Mouse (Mus musculus): Measurements from ENCODE around the gene Tubgcp6. TPM values are rescaled to one million over a fixed set of nuclear protein-coding genes. Genes with fewer than 3 reads are reported as not detected.

The Tubgcp6 gene
- polyA plus RNA-seq, 2 experiments, result 6.3 to 12.0 TPM

GRCm38 (mm10) chr15:89169431-89169830, 46.5 kb upstream of the Tubgcp6 start:
- WGBS (ENCODE audit: insufficient replicate concordance), result 58% methylated on average over 10 of the region's 10 CpGs
- Histone ChIP-seq H3K27ac (no peak overlapping the region), H3K9me3 (ENCODE audit: control insufficient read depth, low read length) (no peaks in the 10 kb centered on the region), H3K4me3 (ENCODE audit: insufficient read depth in 1 of 2, low read depth in 2 of 2, low read length in 2 of 2) (no peak overlapping the region), H3K36me3 (replicated peaks; ENCODE audit: control insufficient read depth, insufficient read depth, low read depth) (no peaks in the 10 kb centered on the region; the same call in 1 of the 2 replicates), H3K4me1 (replicated peaks; ENCODE audit: control insufficient read depth in 2 of 2, insufficient read depth in 2 of 2, low read length in 1 of 2) (peaks cover 0 to 11% of the 10 kb centered on the region in 2 experiments; a peak in 2 of 4 replicates), H3K9ac (replicated peaks) (no peak overlapping the region), H3K27me3 (ENCODE audit: control insufficient read depth, insufficient read depth, low read length) (peaks cover 22% of the 10 kb centered on the region), H3K4me2 (ENCODE audit: low read depth) (no peak overlapping the region)
- ATAC-seq (ENCODE audit: insufficient read depth) (no peak), DNase-seq (ENCODE audit: low read depth in 3 of 3, low spot score in 3 of 3) (no peak)
- TF ChIP-seq EP300 (IDR thresholded peaks at IDR 0.05; ENCODE audit: low read depth) (no peak), CTCF (IDR thresholded peaks at IDR 0.05; ENCODE audit: low read depth) (no peak)

- Histone ChIP-seq H3K4me2 (ENCODE audit: low read depth) (no peak overlapping the region), H3K9me3 (ENCODE audit: control insufficient read depth, low read length) (no peaks in the 10 kb centered on the region), H3K27me3 (ENCODE audit: control insufficient read depth, insufficient read depth, low read length) (peaks cover 18% of the 10 kb centered on the region), H3K27ac (no peak overlapping the region), H3K36me3 (replicated peaks; ENCODE audit: control insufficient read depth, insufficient read depth, low read depth) (no peaks in the 10 kb centered on the region; the same call in 1 of the 2 replicates), H3K4me3 (ENCODE audit: insufficient read depth in 1 of 2, low read depth in 2 of 2, low read length in 2 of 2) (no peak overlapping the region), H3K4me1 (replicated peaks; ENCODE audit: control insufficient read depth in 2 of 2, insufficient read depth in 2 of 2, low read length in 1 of 2) (peaks cover 0 to 11% of the 10 kb centered on the region in 2 experiments; a peak in 2 of 4 replicates), H3K9ac (replicated peaks) (no peak overlapping the region)
- TF ChIP-seq EP300 (IDR thresholded peaks at IDR 0.05; ENCODE audit: low read depth), result no peak
- no peak for TF ChIP-seq CTCF (IDR thresholded peaks at IDR 0.05; ENCODE audit: low read depth)
- WGBS (ENCODE audit: insufficient replicate concordance), result 57% methylated on average over 10 of the region's 10 CpGs
- no peak for DNase-seq (ENCODE audit: low read depth in 3 of 3, low spot score in 3 of 3)
- ATAC-seq (ENCODE audit: insufficient read depth), result no peak
Measured at GRCm38 (mm10) chr15:89168922-89169321, 46.0 kb upstream of the Tubgcp6 start.

- H3K4me3 ChIP-seq (ENCODE audit: insufficient read depth in 1 of 2, low read depth in 2 of 2, low read length in 2 of 2), result no peak overlapping the region
- no peaks in the 10 kb centered on the region for H3K9me3 ChIP-seq (ENCODE audit: control insufficient read depth, low read length)
- no peak for DNase-seq (ENCODE audit: low read depth in 3 of 3, low spot score in 3 of 3)
- no peaks in the 10 kb centered on the region for H3K27me3 ChIP-seq (ENCODE audit: control insufficient read depth, insufficient read depth, low read length)
- TF ChIP-seq EP300 (IDR thresholded peaks at IDR 0.05; ENCODE audit: low read depth) (no peak), CTCF (IDR thresholded peaks at IDR 0.05; ENCODE audit: low read depth) (no peak)
- no peak overlapping the region for H3K27ac ChIP-seq
- H3K4me2 ChIP-seq (ENCODE audit: low read depth), result no peak overlapping the region
- no peaks in the 10 kb centered on the region; the same call in 1 of the 2 replicates for H3K36me3 ChIP-seq (replicated peaks; ENCODE audit: control insufficient read depth, insufficient read depth, low read depth)
- H3K9ac ChIP-seq (replicated peaks), result no peak overlapping the region
- ATAC-seq (ENCODE audit: insufficient read depth), result no peak
- WGBS (ENCODE audit: insufficient replicate concordance), result 74% methylated on average over 12 of the region's 12 CpGs
- H3K4me1 ChIP-seq (replicated peaks; ENCODE audit: control insufficient read depth in 2 of 2, insufficient read depth in 2 of 2, low read length in 1 of 2), result 0 out of 4 replicates have a peak, but pooled peaks cover 0 to 3% of the 10 kb centered on the region in 2 experiments
Measured at GRCm38 (mm10) chr15:89165478-89165877, 42.6 kb upstream of the Tubgcp6 start.

GRCm38 (mm10) chr15:89161397-89161796, 38.5 kb upstream of the Tubgcp6 start:
- no peak for TF ChIP-seq EP300 (IDR thresholded peaks at IDR 0.05; ENCODE audit: low read depth)
- no peak for TF ChIP-seq CTCF (IDR thresholded peaks at IDR 0.05; ENCODE audit: low read depth)
- H3K4me2 ChIP-seq (ENCODE audit: low read depth), result no peak overlapping the region
- no peaks in the 10 kb centered on the region for H3K27me3 ChIP-seq (ENCODE audit: control insufficient read depth, insufficient read depth, low read length)
- no peak overlapping the region for H3K9ac ChIP-seq (replicated peaks)
- no peaks in the 10 kb centered on the region; the same call in 1 of the 2 replicates for H3K36me3 ChIP-seq (replicated peaks; ENCODE audit: control insufficient read depth, insufficient read depth, low read depth)
- H3K9me3 ChIP-seq (ENCODE audit: control insufficient read depth, low read length), result no peaks in the 10 kb centered on the region
- no peaks in the 10 kb centered on the region for H3K4me1 ChIP-seq (replicated peaks; ENCODE audit: control insufficient read depth in 2 of 2, insufficient read depth in 2 of 2, low read length in 1 of 2)
- no peak overlapping the region for H3K27ac ChIP-seq
- H3K4me3 ChIP-seq (ENCODE audit: insufficient read depth in 1 of 2, low read depth in 2 of 2, low read length in 2 of 2), result no peak overlapping the region
- no peak for DNase-seq (ENCODE audit: low read depth in 3 of 3, low spot score in 3 of 3)
- ATAC-seq (ENCODE audit: insufficient read depth), result no peak
- 72% methylated on average over 9 of the region's 9 CpGs for WGBS (ENCODE audit: insufficient replicate concordance)

- ATAC-seq (ENCODE audit: insufficient read depth) (no peak), DNase-seq (ENCODE audit: low read depth in 3 of 3, low spot score in 3 of 3) (no peak)
- TF ChIP-seq EP300 (IDR thresholded peaks at IDR 0.05; ENCODE audit: low read depth) (no peak), CTCF (IDR thresholded peaks at IDR 0.05; ENCODE audit: low read depth) (no peak)
- no peaks in the 10 kb centered on the region for H3K4me1 ChIP-seq (replicated peaks; ENCODE audit: control insufficient read depth in 2 of 2, insufficient read depth in 2 of 2, low read length in 1 of 2)
- WGBS (ENCODE audit: insufficient replicate concordance), result 81% methylated on average over 16 of the region's 16 CpGs
- no peak overlapping the region for H3K4me3 ChIP-seq (ENCODE audit: insufficient read depth in 1 of 2, low read depth in 2 of 2, low read length in 2 of 2)
- no peak overlapping the region for H3K9ac ChIP-seq (replicated peaks)
- no peak overlapping the region for H3K27ac ChIP-seq
- no peaks in the 10 kb centered on the region for H3K27me3 ChIP-seq (ENCODE audit: control insufficient read depth, insufficient read depth, low read length)
- no peaks in the 10 kb centered on the region; the same call in 1 of the 2 replicates for H3K36me3 ChIP-seq (replicated peaks; ENCODE audit: control insufficient read depth, insufficient read depth, low read depth)
- H3K4me2 ChIP-seq (ENCODE audit: low read depth), result no peak overlapping the region
- H3K9me3 ChIP-seq (ENCODE audit: control insufficient read depth, low read length), result no peaks in the 10 kb centered on the region
Measured at GRCm38 (mm10) chr15:89158516-89158915, 35.6 kb upstream of the Tubgcp6 start.

Measured in liver, embryonic 14.5 days (tissue).